Mouse (Mus musculus) intestine, embryonic 14.5 days (tissue): ENCODE results near the gene Rad51d. TPM values are rescaled to one million over a fixed set of nuclear protein-coding genes. Genes with fewer than 3 reads are reported as not detected.

ENCODE experiments used
- ATAC-seq: fragments of 200-750 bp; cut with Nextera tagmentation; replicated peaks from 2 replicates; pipeline ENCODE4 v1.8.0; 2017; ENCODE audit warnings: low read depth, moderate number of reproducible peaks, moderate TSS enrichment, moderate library complexity; ENCODE audit not compliant: low FRiP score, low TSS enrichment
- DNase-seq: peaks from one replicate; pipeline ENCODE4 v3.0.0-alpha.2; 2018; ENCODE audit warnings: low spot score
- H3K27ac ChIP-seq: fragments of 300-500 bp; sonication (generic); 2 replicates; pipeline ENCODE4 v1.5.1; 2014; ENCODE audit warnings: low read depth, mild to moderate bottlenecking, control low read depth
- H3K27me3 ChIP-seq: fragments of 300-500 bp; sonication (generic); replicated peaks from 2 replicates; pipeline ENCODE4 v1.6.1; 2014; ENCODE audit warnings: low read length, control low read depth; ENCODE audit not compliant: control insufficient read depth, insufficient read depth
- H3K36me3 ChIP-seq: fragments of 300-500 bp; sonication (generic); 2 replicates; pipeline ENCODE4 v1.6.1; 2014; ENCODE audit warnings: low read length, control low read depth; ENCODE audit not compliant: control insufficient read depth, insufficient read depth
- H3K4me1 ChIP-seq: fragments of 300-500 bp; sonication (generic); replicated peaks from 2 replicates; pipeline ENCODE4 v1.6.1; 2014; ENCODE audit warnings: low read length, control low read depth, mixed read lengths; ENCODE audit not compliant: control insufficient read depth, insufficient read depth
- H3K4me2 ChIP-seq: fragments of 300-500 bp; sonication (generic); 2 replicates; pipeline ENCODE4 v1.6.1; 2014; ENCODE audit warnings: low read length
- H3K4me3 ChIP-seq: fragments of 300-500 bp; sonication (generic); 2 replicates; pipeline ENCODE4 v1.5.1; 2014; ENCODE audit warnings: low read depth, low read length, control low read depth, mixed read lengths
- H3K9ac ChIP-seq: fragments of 300-500 bp; sonication (generic); 2 replicates; pipeline ENCODE4 v1.6.1; 2014; ENCODE audit warnings: mild to moderate bottlenecking, low read length
- H3K9me3 ChIP-seq: fragments of 300-500 bp; sonication (generic); 2 replicates; pipeline ENCODE4 v1.6.1; 2016; ENCODE audit warnings: low read length, control low read depth; ENCODE audit not compliant: control insufficient read depth
- WGBS: fragments of 180-500 bp; shearing (Covaris S2); extraction: QIAGEN DNeasy Blood & Tissue Kit; methylation state at CpG from one replicate; pipeline ENCODE4 v1.1.7; 2014; 5-methylcytosine and 5-hydroxymethylcytosine counted together
- polyA plus RNA-seq: library from polyadenylated mRNA; unstranded; fragments of >200 nt; fragmentation: Nextera tagmentation; extraction: Ambion mirVana; gene quantifications from 2 replicates; pipeline ENCODE4 v1.2.1, GENCODE M21; 2014

The Rad51d gene
- polyA plus RNA-seq, 1 experiment from 2014 or later, result 14.7 TPM

DNA sequence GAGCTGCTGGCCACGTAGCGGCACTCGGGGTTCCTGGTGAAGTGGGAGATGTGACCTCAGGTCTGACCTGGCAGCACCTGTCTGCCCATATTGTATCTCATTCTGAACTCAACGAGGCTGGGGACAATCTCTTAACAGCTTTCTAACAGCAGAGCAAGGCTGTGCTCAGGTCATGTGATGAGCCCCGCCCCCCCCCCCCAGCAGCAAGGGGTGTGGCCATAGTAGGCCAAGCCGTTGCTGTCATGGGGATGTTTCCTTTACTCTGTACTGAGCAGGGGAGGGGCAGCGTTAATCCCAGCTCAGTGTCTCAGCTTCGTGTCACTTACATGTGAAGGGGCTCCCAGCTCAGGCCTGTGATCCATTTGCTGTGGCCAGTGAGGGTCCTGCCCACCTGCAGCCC lies 14.5 kb upstream of the Rad51d start:
- no peak overlapping the region for H3K4me2 ChIP-seq
- DNase-seq (no peak), ATAC-seq (no peak)
- H3K9me3 ChIP-seq, result no peaks in the 10 kb centered on the region
- no peak overlapping the region for H3K27ac ChIP-seq
- WGBS, result 63% methylated on average over 8 of the region's 8 CpGs
- peaks cover 70% of the 10 kb centered on the region for H3K36me3 ChIP-seq
- no peak overlapping the region for H3K9ac ChIP-seq
- H3K4me1 ChIP-seq, result peaks cover 3% of the 10 kb centered on the region; the same call in 1 of the 2 replicates
- H3K4me3 ChIP-seq, result no peak overlapping the region
- no peaks in the 10 kb centered on the region for H3K27me3 ChIP-seq

DNA sequence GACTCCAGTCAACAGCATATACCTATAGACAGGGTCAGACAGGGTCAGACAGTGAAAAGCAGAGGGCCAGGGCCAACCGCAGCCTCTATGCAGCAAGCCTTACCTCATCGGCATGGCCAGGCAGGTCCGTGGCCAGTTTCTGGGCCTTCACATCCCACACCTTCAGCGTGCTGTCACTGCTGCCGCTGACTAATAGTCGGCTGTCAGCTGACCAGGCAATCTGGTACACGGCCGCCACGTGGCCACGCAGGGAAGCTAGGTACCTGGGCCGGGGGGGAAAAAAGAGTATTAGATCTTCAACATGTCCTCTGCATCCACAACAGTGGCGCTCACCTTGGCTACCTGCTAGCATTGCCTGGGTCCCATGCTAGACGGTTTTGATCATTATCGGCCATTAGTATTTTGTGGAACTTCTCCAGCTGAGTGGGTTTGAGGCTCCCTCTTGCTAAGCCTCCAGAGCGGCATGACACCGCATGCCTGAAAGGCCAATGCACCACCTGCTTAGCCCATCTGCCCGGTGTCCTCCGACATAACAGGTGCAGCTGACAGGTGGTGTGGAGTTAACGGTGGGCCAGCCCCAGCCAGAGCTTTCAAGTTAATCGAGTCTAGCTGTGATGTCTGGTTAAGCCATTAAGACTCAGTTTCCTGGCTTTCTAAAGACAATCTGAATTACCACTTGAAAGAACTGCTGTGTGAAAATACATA lies 11.3 kb upstream of the Rad51d start:
- ATAC-seq (no peak), DNase-seq (no peak)
- no peak overlapping the region for H3K4me3 ChIP-seq
- no peak overlapping the region for H3K4me2 ChIP-seq
- H3K9ac ChIP-seq, result no peak overlapping the region
- H3K27me3 ChIP-seq, result no peaks in the 10 kb centered on the region
- WGBS, result 93% methylated on average over 20 of the region's 20 CpGs
- peaks cover 73% of the 10 kb centered on the region for H3K36me3 ChIP-seq
- no peaks in the 10 kb centered on the region for H3K9me3 ChIP-seq
- no peak overlapping the region for H3K27ac ChIP-seq
- H3K4me1 ChIP-seq, result no peaks in the 10 kb centered on the region

DNA sequence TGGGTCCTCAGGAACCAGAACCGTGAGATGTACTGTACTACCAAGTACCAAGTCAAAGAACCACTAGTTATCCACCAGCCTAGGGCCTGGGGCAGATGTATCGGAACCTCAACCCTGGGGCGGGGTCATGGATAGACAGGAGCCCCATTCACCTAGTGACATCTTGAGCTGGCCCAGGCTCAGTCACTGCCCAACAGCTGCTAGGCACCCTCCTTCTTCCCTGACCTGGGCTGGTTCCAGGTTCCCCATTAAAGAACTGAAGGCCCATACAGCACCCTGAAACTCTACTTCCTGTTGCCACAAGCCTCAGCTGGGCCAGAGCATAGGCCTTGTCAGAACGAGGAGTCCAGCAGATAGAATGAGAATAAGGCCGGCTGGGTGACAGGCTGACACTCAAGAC lies 9.3 kb upstream of the Rad51d start:
- no peak overlapping the region for H3K9ac ChIP-seq
- no peaks in the 10 kb centered on the region for H3K27me3 ChIP-seq
- no peak for ATAC-seq
- 93% methylated on average over 5 of the region's 5 CpGs for WGBS
- DNase-seq, result no peak
- no peak overlapping the region for H3K4me3 ChIP-seq
- H3K4me1 ChIP-seq, result no peaks in the 10 kb centered on the region
- H3K36me3 ChIP-seq, result peaks cover 53% of the 10 kb centered on the region
- no peak overlapping the region for H3K27ac ChIP-seq
- no peaks in the 10 kb centered on the region for H3K9me3 ChIP-seq
- H3K4me2 ChIP-seq, result no peak overlapping the region

DNA sequence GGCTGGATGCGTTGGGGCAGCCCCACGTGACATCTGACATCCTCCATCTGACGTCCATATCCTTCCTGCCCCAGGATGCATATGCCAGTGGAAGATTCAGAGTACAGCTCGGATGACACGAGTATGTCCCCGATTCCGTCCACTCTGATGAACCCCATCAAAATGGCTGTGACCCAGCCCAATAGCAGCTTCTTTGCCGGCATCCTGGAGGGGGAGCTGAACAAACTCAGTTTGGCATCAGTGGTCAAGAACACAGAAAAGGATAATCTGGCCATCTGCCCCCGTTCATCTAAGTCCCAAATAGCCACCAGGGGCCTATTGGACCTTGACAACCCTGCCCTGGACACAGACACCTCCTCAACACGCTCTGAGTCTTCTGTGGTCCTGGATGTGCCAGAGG lies 7.1 kb upstream of the Rad51d start:
- Histone ChIP-seq H3K4me2 (no peak overlapping the region), H3K4me3 (no peak overlapping the region), H3K36me3 (peaks cover 30% of the 10 kb centered on the region), H3K9me3 (no peaks in the 10 kb centered on the region), H3K4me1 (no peaks in the 10 kb centered on the region), H3K9ac (no peak overlapping the region), H3K27ac (no peak overlapping the region), H3K27me3 (no peaks in the 10 kb centered on the region)
- ATAC-seq, result 0 out of 2 replicates have a peak, but pooled peaks have one; percentile 20
- WGBS, result 88% methylated on average over 10 of the region's 10 CpGs
- DNase-seq, result no peak

DNA sequence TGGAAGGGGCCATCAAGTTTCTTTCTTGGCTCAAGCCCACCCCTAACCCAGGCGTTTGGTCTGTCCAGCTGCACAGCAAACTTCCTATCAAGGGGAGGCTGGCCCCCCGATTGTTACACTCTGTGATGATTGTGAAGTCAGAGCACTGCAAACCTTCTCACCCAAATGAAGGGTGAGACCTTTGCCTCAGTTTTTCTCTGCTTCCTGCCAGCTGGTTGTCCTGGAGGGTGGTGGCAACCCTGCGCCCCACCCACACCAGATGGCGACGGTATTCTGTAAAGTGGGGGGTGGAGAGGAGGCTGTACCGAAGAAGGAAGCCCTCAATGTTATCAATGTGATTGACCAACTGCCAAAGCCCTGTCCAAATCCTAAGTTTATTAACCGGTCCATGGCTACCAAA lies 1.5 kb upstream of the Rad51d start, which contains the start of gene Fndc8:
Gene Fndc8 (plus strand): TSS at position 189 of the 400 bp plus-strand sequence.
- H3K4me1 ChIP-seq, result peaks cover 16% of the 10 kb centered on the region; the same call in 1 of the 2 replicates
- DNase-seq, result no peak
- WGBS, result 50% methylated on average over 7 of the region's 7 CpGs
- no peak for ATAC-seq
- no peak within 1 kb of the TSS for H3K4me2 ChIP-seq
- no peak within 1 kb of the TSS for H3K27ac ChIP-seq
- no peaks in the 10 kb centered on the region for H3K36me3 ChIP-seq
- H3K9me3 ChIP-seq, result no peaks in the 10 kb centered on the region
- H3K9ac ChIP-seq, result no peak within 1 kb of the TSS
- no peaks in the 10 kb centered on the region for H3K27me3 ChIP-seq
- H3K4me3 ChIP-seq, result no peak within 1 kb of the TSS

DNA sequence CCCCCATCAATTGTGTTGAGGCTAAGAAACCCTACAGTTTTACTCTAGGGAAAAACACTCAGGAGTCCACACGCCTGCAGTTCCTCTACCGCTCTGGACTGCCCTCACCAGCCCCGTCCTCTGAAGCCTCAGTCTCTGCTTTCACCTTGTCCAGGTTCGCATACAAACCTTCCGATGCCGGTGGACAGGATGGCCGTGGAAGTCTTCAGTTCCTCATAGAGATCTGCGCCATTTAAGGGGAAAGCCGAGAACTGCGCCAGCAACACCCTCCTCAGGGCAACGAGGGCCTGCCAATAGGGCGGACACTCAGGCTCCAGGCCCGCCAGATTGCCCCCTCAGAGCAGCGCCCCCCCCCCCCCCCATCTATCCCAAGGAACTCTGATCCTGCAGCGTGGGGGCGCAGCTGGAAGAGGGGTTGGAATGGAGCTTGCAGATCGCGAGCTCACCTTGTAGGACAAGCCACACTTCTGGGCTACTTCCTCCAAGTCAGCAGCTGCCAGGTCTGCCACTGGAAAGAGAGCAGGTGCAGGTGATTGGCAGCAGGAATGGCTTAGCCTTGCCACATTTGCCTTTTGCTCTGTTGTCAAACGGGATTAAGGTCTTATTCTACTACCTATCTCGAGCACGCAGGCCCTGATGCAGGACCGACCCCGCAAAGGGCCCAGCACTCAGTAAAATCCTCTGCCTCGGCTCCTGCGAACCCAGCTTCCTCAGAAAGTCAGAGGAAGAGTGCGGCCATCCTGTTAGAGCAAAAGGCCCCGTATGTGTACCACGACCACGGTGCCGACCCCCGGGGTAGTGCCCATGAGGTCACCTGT lies 681 bp downstream of the Rad51d start:
- peak overlapping the region; percentile 29 for H3K27ac ChIP-seq
- WGBS, result 9% methylated on average over 30 of the region's 31 CpGs
- ATAC-seq, result peak; percentile 47

DNA sequence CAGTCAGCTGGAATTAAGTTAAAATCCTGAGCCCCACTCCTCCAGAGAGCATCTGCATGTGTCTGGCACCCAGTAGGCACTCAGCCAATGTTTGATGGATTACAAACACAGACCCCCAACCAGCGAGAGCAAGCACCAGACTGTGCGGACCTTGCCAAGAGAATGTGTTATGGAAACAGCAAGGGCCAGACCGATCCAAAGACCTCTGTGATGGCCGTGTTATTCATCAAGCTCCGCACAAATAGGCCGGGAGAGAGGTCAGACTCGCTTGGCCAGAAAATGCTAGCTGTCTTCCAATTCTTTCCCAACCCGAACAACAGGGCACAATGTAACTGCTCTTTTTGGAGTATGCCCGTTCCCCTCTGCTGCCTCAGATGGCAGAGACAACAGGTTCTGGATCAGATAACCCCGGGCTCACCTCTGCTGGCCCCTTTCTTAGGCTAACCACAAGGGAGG lies 1.9 kb downstream of the Rad51d start:
- peaks cover 16% of the 10 kb centered on the region; the same call in 1 of the 2 replicates for H3K4me1 ChIP-seq
- DNase-seq (peak; percentile 64), ATAC-seq (no peak)
- H3K36me3 ChIP-seq, result no peaks in the 10 kb centered on the region
- H3K9ac ChIP-seq, result no peak overlapping the region
- no peak overlapping the region for H3K4me3 ChIP-seq
- H3K27ac ChIP-seq, result no peak overlapping the region
- no peaks in the 10 kb centered on the region for H3K9me3 ChIP-seq
- WGBS, result 37% methylated on average over 10 of the region's 10 CpGs
- peak overlapping the region; percentile 90 for H3K4me2 ChIP-seq
- H3K27me3 ChIP-seq, result no peaks in the 10 kb centered on the region

More for the DNA sequence above, 681 bp downstream of the Rad51d start:
- H3K36me3 ChIP-seq, result no peaks in the 10 kb centered on the region
- H3K9ac ChIP-seq, result peak overlapping the region; percentile 57
- no peak for DNase-seq
- H3K4me1 ChIP-seq, result peaks cover 16% of the 10 kb centered on the region; the same call in 1 of the 2 replicates
- H3K9me3 ChIP-seq, result no peaks in the 10 kb centered on the region
- H3K27me3 ChIP-seq, result no peaks in the 10 kb centered on the region
- H3K4me2 ChIP-seq, result peak overlapping the region; percentile 90
- peak overlapping the region; percentile 62 for H3K4me3 ChIP-seq

DNA sequence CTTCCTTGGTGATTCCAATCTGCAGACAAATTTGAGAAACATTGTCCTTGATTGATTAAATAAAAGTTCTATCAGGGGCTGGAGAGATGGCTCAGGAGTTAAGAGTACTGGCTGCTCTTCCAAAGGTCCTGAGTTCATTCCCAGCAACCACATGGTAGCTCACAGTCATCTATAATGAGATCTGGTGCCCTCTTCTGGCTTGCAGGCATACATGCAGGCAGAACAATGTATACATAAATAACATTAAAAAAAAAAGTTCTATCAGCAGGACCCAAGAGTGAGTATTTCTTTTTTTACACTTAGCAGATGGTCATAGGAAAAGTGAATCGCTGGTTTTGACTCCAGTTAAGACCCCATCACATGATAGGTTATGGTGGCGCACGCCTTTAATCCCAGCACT lies 3.9 kb downstream of the Rad51d start:
- H3K36me3 ChIP-seq, result 0 out of 2 replicates have a peak, but pooled peaks cover 4% of the 10 kb centered on the region
- H3K4me2 ChIP-seq, result no peak overlapping the region
- H3K27ac ChIP-seq, result no peak overlapping the region
- no peak for ATAC-seq
- no peak overlapping the region for H3K4me3 ChIP-seq
- peaks cover 16% of the 10 kb centered on the region; the same call in 1 of the 2 replicates for H3K4me1 ChIP-seq
- no peak overlapping the region for H3K9ac ChIP-seq
- WGBS, result 86% methylated on average over 3 of the region's 3 CpGs
- H3K9me3 ChIP-seq, result no peaks in the 10 kb centered on the region
- DNase-seq, result no peak
- H3K27me3 ChIP-seq, result no peaks in the 10 kb centered on the region
